Mouse (Mus musculus): ENCODE results near the gene Ttc23. TPM values are rescaled to one million over a fixed set of nuclear protein-coding genes. Genes with fewer than 3 reads are reported as not detected.

Gene Ttc23
- polyA plus RNA-seq, 1 experiment from 2014 or later = 0.52 TPM

GRCm38 (mm10) chr7:67663981-67664694 is 16.9 kb downstream of the Ttc23 start:
- Histone ChIP-seq H3K36me3 (ENCODE audit: inconsistent target) (no peaks in the 10 kb centered on the region), H3K4me3 (ENCODE audit: inconsistent target) (no peak overlapping the region), H3K27ac (no peak overlapping the region), H3K79me2 (ENCODE audit: inconsistent target) (no peaks in the 10 kb centered on the region)
- WGBS (ENCODE audit: missing documents) = 93% methylated on average over 14 of the region's 14 CpGs

- Histone ChIP-seq H3K36me3 (ENCODE audit: inconsistent target) (no peaks in the 10 kb centered on the region), H3K4me3 (ENCODE audit: inconsistent target) (no peak overlapping the region), H3K79me2 (ENCODE audit: inconsistent target) (no peaks in the 10 kb centered on the region), H3K27ac (no peak overlapping the region)
- 100% methylated on average over 1 of the region's 1 CpGs for WGBS (ENCODE audit: missing documents)
Measured at GRCm38 (mm10) chr7:67670965-67671364, 23.8 kb downstream of the Ttc23 start.

- no peak overlapping the region for H3K27ac ChIP-seq
- no peaks in the 10 kb centered on the region for H3K79me2 ChIP-seq (ENCODE audit: inconsistent target)
- no peak overlapping the region for H3K4me3 ChIP-seq (ENCODE audit: inconsistent target)
- WGBS (ENCODE audit: missing documents) = 8% methylated on average over 10 of the region's 10 CpGs
- no peaks in the 10 kb centered on the region for H3K36me3 ChIP-seq (ENCODE audit: inconsistent target)
Measured at GRCm38 (mm10) chr7:67672650-67673049, 25.4 kb downstream of the Ttc23 start.

- Histone ChIP-seq H3K27ac (no peak overlapping the region), H3K36me3 (ENCODE audit: inconsistent target) (no peaks in the 10 kb centered on the region), H3K4me3 (ENCODE audit: inconsistent target) (no peak overlapping the region), H3K79me2 (ENCODE audit: inconsistent target) (no peaks in the 10 kb centered on the region)
- 95% methylated on average over 4 of the region's 5 CpGs for WGBS (ENCODE audit: missing documents)
Measured at GRCm38 (mm10) chr7:67673656-67674055, 26.4 kb downstream of the Ttc23 start.

- WGBS (ENCODE audit: missing documents) = 97% methylated on average over 16 of the region's 16 CpGs
Measured at GRCm38 (mm10) chr7:67678878-67679499, 31.8 kb downstream of the Ttc23 start.

GRCm38 (mm10) chr7:67681078-67681477 is 33.9 kb downstream of the Ttc23 start:
- Histone ChIP-seq H3K36me3 (ENCODE audit: inconsistent target) (no peaks in the 10 kb centered on the region), H3K79me2 (ENCODE audit: inconsistent target) (no peaks in the 10 kb centered on the region), H3K27ac (no peak overlapping the region), H3K4me3 (ENCODE audit: inconsistent target) (no peak overlapping the region)
- 99% methylated on average over 9 of the region's 9 CpGs for WGBS (ENCODE audit: missing documents)

More at GRCm38 (mm10) chr7:67678878-67679499, 31.8 kb downstream of the Ttc23 start:
- no peak overlapping the region for H3K27ac ChIP-seq
- no peaks in the 10 kb centered on the region for H3K36me3 ChIP-seq (ENCODE audit: inconsistent target)
- H3K4me3 ChIP-seq (ENCODE audit: inconsistent target) = no peak overlapping the region
- no peaks in the 10 kb centered on the region for H3K79me2 ChIP-seq (ENCODE audit: inconsistent target)

GRCm38 (mm10) chr7:67683006-67683405 is 35.8 kb downstream of the Ttc23 start:
- H3K36me3 ChIP-seq (ENCODE audit: inconsistent target) = no peaks in the 10 kb centered on the region
- WGBS (ENCODE audit: missing documents) = 91% methylated on average over 16 of the region's 16 CpGs
- H3K79me2 ChIP-seq (ENCODE audit: inconsistent target) = no peaks in the 10 kb centered on the region
- H3K27ac ChIP-seq = no peak overlapping the region
- no peak overlapping the region for H3K4me3 ChIP-seq (ENCODE audit: inconsistent target)

GRCm38 (mm10) chr7:67686545-67686944 is 39.3 kb downstream of the Ttc23 start:
- 100% methylated on average over 3 of the region's 3 CpGs for WGBS (ENCODE audit: missing documents)
- H3K79me2 ChIP-seq (ENCODE audit: inconsistent target) = no peaks in the 10 kb centered on the region

GRCm38 (mm10) chr7:67688281-67688680 is 41.1 kb downstream of the Ttc23 start:
- Histone ChIP-seq H3K36me3 (ENCODE audit: inconsistent target) (no peaks in the 10 kb centered on the region), H3K27ac (no peak overlapping the region), H3K4me3 (ENCODE audit: inconsistent target) (no peak overlapping the region), H3K79me2 (ENCODE audit: inconsistent target) (no peaks in the 10 kb centered on the region)
- 80% methylated on average over 3 of the region's 3 CpGs for WGBS (ENCODE audit: missing documents)

More at GRCm38 (mm10) chr7:67686545-67686944, 39.3 kb downstream of the Ttc23 start:
- no peak overlapping the region for H3K27ac ChIP-seq
- H3K4me3 ChIP-seq (ENCODE audit: inconsistent target) = no peak overlapping the region
- no peaks in the 10 kb centered on the region for H3K36me3 ChIP-seq (ENCODE audit: inconsistent target)

- Histone ChIP-seq H3K4me3 (ENCODE audit: inconsistent target) (no peak overlapping the region), H3K36me3 (ENCODE audit: inconsistent target) (no peaks in the 10 kb centered on the region), H3K27ac (no peak overlapping the region), H3K79me2 (ENCODE audit: inconsistent target) (no peaks in the 10 kb centered on the region)
- WGBS (ENCODE audit: missing documents) = 93% methylated on average over 7 of the region's 7 CpGs
Measured at GRCm38 (mm10) chr7:67689793-67690192, 42.6 kb downstream of the Ttc23 start.

- Histone ChIP-seq H3K27ac (no peak overlapping the region), H3K79me2 (ENCODE audit: inconsistent target) (no peaks in the 10 kb centered on the region), H3K36me3 (ENCODE audit: inconsistent target) (no peaks in the 10 kb centered on the region), H3K4me3 (ENCODE audit: inconsistent target) (no peak overlapping the region)
- 81% methylated on average over 6 of the region's 6 CpGs for WGBS (ENCODE audit: missing documents)
Measured at GRCm38 (mm10) chr7:67691036-67691435, 43.8 kb downstream of the Ttc23 start.

- WGBS (ENCODE audit: missing documents) = 86% methylated on average over 3 of the region's 3 CpGs
- H3K4me3 ChIP-seq (ENCODE audit: inconsistent target) = no peak overlapping the region
- H3K36me3 ChIP-seq (ENCODE audit: inconsistent target) = no peaks in the 10 kb centered on the region
- H3K27ac ChIP-seq = no peak overlapping the region
- H3K79me2 ChIP-seq (ENCODE audit: inconsistent target) = no peaks in the 10 kb centered on the region
Measured at GRCm38 (mm10) chr7:67692141-67692540, 44.9 kb downstream of the Ttc23 start.

GRCm38 (mm10) chr7:67692791-67693538 is 45.8 kb downstream of the Ttc23 start:
- no peaks in the 10 kb centered on the region for H3K79me2 ChIP-seq (ENCODE audit: inconsistent target)

GRCm38 (mm10) chr7:67695906-67696305 is 48.7 kb downstream of the Ttc23 start:
- Histone ChIP-seq H3K79me2 (ENCODE audit: inconsistent target) (no peaks in the 10 kb centered on the region), H3K36me3 (ENCODE audit: inconsistent target) (no peaks in the 10 kb centered on the region), H3K27ac (no peak overlapping the region), H3K4me3 (ENCODE audit: inconsistent target) (no peak overlapping the region)
- WGBS (ENCODE audit: missing documents) = 92% methylated on average over 7 of the region's 7 CpGs

More at GRCm38 (mm10) chr7:67692791-67693538, 45.8 kb downstream of the Ttc23 start:
- WGBS (ENCODE audit: missing documents) = 95% methylated on average over 23 of the region's 23 CpGs
- Histone ChIP-seq H3K4me3 (ENCODE audit: inconsistent target) (no peak overlapping the region), H3K27ac (no peak overlapping the region), H3K36me3 (ENCODE audit: inconsistent target) (no peaks in the 10 kb centered on the region)

All from macrophage (primary cell).